Mouse (Mus musculus) spleen, embryonic (tissue): ENCODE data around the gene Bcar1.

ENCODE experiments used
- CTCF ChIA-PET: fragments of 350-600 bp; sonication (Branson Sonifier 250); formaldehyde crosslinking; loops from one replicate; lab custom pipeline; 2022; lab: Charles Lee

The Bcar1 gene

DNA sequence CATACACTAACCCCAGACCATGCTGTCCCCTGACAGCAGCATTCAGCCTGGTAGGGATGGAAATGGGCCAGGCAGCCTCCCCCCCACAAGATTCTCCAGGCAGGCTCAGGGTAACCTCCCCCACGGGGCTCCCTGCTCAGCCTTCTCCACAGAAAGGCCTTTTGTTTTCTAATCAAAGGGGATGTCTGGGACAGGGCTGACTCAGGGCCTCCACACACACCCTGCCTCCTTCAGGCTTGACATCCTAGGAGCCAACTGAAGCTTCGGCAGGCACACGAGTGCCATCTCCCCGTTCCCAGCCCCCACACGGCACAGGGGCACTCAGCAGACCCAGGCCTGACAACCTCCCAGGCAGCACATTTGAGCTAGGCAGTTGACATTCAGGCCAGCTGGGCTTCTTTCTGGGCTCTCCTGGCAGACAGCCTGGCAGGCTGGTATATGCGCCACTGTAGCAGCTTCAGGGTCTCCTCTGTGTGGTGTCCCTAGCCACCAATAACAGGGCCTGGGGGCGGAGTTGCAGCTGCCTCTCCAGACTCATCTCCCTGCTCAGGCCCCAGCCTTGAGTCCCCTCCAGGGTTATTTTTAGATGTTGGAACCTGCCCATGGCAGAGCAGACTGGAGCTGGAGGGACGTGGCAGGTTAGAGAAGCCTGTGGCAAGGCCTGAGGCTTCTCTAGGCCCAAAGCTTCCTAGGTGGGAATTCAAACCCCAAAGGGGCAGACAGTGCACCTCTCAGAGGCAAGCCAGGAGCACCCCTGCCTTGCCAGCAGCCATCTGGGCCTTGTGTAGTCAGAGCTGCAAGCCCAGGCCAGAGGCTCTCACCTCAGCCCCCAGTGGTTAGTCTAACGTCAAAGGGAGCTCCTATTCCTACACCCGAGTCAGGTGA, 26.8 kb downstream of the Bcar1 start:
- CTCF ChIA-PET = no interaction called here

DNA sequence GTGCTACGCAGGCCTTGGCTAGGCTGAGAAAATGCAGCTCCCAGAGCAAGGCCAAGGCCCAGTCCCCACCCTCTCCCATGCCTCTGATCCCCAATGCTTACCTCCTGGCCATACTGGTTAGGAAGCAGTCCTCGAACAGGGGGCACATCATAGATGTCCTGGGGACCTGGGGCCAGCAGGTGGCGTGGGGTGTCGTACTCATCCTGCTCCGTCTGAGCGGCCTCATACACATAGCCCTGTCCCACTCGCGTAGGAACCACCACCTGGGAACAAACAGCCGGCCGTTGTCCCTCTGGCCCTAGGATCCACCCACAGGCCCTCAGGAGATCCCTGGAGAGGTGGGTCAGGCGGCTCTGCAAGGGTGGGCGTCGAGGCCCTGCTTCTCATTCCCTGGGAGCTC, 28.1 kb downstream of the Bcar1 start:
- CTCF ChIA-PET = interaction anchor here (0.6 kb wide), 1 partner anchor 1924 kb away, joined by 4 read pairs; no protein-coding TSS in a partner anchor

DNA sequence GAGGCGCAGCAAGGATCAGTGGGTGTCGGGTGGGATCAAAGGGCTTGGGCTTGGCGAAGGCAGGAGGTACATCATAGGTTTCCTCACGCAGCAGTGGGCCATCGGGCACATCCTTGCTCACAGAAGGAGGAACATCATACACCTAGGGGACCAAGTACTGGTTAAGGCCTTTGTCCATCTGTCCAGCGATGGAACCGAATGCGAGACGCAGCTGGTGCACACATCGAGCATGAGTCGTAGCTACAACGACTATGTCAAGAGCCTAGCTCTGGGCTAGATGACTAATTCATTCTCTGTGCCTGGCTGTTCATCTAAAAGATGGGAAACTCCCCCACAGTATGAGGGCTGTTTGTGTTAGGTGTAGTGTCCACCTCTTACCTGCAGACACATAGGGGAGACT, 29.3 kb downstream of the Bcar1 start:
- CTCF ChIA-PET = no interaction called here

GRCm38 (mm10) chr8:111713817-111714216, 29.8 kb downstream of the Bcar1 start:
- CTCF ChIA-PET = no interaction called here

DNA sequence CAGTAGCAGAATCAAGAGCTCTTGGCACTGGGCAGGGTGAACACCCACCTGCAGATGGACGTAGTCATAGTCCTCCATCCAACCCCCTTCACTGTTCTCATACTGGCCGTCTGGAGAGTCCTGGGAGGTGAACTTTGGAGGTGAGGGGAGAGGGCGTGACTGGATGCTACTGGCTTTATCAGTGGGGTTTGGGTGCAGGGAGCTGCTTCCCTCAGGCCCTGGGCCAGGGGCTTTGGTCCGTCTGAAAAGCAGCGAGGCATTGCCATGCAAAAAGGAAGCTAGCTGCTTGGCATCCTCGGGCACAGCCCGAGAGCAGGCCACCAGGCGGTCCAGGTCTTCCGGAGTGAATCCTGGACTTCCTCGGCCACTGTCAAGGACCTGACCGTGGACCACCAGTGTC, 30.3 kb downstream of the Bcar1 start:
- CTCF ChIA-PET = no interaction called here

- CTCF ChIA-PET = no interaction called here
These were observed 31.0 kb downstream of the Bcar1 start for GRCm38 (mm10) chr8:111712588-111712987.

DNA sequence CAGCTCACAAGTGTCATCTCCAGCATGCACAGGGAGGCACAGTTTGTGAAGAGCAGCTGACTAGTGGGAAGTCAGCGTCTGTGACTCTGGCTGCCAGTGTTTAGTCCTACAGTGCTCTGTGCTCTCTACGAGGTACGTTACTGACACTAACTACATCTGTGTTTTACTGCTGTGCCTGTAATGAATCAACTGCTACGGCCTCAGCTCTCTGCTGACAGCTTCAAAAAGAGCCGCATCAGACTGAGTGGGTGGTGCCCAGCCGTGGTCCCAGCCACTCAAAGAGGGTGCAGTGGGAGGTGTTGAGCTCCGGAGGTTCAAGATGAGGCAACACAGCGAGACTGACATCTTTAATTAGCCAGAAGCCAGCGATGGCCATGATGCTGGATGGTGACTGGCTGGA, 31.5 kb downstream of the Bcar1 start:
- CTCF ChIA-PET = interaction anchor here (0.6 kb wide), 1 partner anchor 110 kb away, joined by 3 read pairs; no protein-coding TSS in a partner anchor

DNA sequence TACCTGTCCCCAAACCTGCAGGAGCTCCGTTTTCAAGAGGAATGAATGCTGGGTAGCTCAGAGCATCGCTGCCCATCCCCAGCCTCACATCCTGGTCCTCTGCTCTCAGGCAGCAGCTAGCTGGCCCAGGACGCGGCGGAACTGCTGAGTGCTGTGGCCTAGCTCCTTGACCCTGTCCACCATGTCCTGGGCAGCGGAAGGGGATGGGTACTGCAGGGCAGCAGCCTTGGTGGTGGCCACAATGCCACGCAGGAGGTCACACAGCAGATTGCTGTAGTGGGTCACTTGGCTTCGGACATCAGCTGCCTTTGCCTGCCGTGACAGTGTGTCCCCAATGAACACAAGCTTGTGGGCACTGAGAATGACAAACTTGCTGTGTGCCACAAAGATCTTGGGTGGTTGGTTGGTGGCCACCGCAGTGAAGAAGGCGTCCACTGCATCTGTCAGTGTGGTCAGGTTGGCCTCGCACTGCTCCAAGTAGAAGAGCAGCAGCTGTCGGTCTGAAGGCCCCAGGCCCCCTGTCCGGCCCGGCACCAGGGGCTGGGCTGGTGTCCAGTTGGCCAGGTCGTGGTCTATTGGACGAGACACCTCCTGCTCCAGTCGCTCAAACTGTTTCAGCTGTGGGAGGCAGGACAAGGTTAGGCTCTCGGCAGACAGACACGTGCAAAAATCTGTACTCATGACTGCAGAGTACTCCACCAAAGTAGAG, 32.7 kb downstream of the Bcar1 start:
- CTCF ChIA-PET = no interaction called here

- CTCF ChIA-PET = no interaction called here
These were observed 34.4 kb downstream of the Bcar1 start for GRCm38 (mm10) chr8:111709223-111709622.

DNA sequence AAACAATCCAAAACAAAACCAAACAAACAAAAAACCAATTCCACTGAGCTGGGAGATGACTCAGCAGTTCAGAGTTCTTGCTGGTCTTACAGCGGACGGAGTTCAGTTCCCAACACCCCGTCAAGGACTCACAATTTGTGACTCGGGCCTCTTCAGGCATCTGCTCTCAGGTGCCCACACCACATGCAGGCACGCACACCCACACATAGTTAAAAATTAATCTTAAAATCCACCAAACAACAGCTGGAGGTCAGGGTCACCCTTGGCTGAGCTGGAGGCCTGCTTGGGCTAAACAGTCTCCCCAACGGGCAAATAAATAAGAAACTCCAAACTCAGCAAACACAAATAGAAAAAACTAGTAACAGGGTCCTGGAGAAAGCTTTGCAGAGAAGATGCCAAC, 35.3 kb downstream of the Bcar1 start:
- CTCF ChIA-PET = no interaction called here

GRCm38 (mm10) chr8:111705699-111706098, 37.9 kb downstream of the Bcar1 start:
- CTCF ChIA-PET = no interaction called here

GRCm38 (mm10) chr8:111705222-111705621, 38.4 kb downstream of the Bcar1 start:
- CTCF ChIA-PET = no interaction called here

- CTCF ChIA-PET = no interaction called here
These were observed 39.0 kb downstream of the Bcar1 start for GRCm38 (mm10) chr8:111704585-111704984.

DNA sequence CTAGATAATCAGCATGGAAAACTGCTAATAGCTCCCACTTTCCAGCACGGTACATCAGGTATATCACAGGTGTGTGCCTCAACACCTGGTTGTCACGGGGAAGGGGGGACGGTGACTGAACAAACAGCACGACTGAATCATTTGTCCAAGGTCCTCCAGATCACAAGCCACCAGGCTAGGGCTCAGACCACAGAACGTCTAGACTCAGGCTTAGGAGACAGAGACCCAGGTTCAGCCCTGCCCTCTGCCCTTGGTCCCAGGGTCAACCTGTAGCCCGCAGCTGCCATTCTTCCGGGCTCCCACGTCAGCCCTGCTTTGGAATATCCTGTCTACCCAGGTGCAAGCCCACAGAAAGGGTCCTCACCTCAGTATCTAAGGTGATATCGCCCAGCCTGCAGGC, 42.2 kb downstream of the Bcar1 start:
- CTCF ChIA-PET = no interaction called here

DNA sequence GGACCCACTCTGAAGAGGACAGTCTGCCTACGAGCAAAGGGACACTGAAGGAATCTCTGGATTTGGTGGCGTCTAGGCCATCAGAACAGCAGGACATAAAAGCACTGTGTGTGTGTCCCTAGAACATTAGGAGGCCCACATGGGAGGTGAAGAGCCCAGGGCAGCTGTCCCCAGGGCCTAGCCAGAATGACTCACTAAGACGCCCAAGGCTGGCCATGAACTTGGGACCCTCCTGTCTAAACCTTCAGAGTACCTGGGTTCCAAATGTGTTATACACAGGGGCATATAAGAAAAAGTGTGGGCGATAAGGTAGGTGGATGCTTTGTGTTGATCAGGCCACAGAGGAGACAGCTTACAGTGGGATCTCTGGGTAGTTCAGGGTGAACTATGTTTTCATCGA, 42.9 kb downstream of the Bcar1 start:
- CTCF ChIA-PET = no interaction called here

- CTCF ChIA-PET = no interaction called here
These were observed 43.4 kb downstream of the Bcar1 start for GRCm38 (mm10) chr8:111700201-111700600.

DNA sequence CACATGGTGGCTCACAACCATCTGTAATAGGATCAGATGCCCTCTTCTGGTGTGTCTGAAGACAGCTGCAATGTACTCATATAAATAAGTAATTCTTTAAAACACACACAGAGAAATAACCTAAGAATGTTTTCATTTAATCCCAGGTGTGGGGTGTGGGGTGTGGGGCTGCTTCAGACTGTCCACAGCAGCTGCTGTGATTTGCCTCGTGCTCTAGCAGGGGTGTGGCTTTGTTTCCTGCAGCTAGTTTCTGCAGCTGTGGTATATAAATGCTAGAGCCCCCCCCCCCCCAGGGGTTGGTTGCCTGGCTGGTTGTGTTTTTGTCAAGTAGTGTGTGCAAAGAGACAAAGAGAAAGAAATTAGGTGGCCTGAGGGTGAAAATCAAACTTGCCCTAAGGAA, 44.6 kb downstream of the Bcar1 start:
- CTCF ChIA-PET = no interaction called here

- CTCF ChIA-PET = interaction anchor here (0.6 kb wide), 1 partner anchor 128 kb away, joined by 3 read pairs; no protein-coding TSS in a partner anchor
These were observed 46.0 kb downstream of the Bcar1 start for GRCm38 (mm10) chr8:111697655-111698054.

DNA sequence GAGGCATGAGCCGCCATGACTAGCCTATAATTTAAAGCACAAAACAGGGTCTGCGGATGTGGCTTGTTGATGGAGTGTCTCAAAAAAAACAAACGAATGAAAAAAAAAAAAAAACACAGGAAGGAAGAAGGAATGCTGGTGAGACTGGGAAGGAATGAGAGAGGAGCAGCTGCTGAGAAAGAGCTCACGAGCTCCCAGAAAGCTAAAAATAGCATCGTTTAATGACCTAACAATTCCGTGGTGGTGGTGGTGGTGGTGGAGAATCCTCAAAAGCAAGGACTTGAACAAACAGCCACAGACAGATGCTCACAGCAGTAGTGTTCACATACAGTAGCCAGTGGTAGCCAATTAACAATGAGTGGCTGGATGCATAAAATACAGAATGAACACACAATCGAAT, 48.2 kb downstream of the Bcar1 start:
- CTCF ChIA-PET = no interaction called here

DNA sequence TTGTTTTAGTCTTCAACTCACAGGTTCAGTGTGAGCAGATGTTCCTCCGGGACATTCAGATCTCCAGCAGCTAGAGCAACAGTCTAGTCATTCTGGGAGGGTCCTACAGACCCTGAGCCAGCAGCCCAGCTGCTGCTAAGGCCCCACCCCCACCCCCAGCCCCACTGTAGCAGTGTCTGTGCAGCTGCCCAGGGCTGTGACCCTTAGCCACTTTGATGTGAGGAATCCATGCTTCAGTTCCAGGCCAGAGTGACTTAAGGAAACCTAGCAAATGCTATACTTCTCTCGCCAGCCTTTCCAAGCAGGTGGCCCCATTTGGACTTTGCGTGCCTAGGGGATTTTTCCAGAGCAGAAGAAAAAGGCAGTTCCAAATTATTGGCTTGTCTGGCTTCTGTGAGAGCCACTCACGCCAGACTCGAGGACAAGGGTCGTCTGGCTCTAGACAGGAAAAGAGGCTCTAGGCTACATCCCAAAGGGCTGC, 50.3 kb downstream of the Bcar1 start:
- CTCF ChIA-PET = no interaction called here

GRCm38 (mm10) chr8:111690960-111691445, 52.6 kb downstream of the Bcar1 start, which contains the start of gene Ctrb1:
Ctrb1 (minus strand) TSS chr8:111691010.
- CTCF ChIA-PET = no interaction called here

DNA sequence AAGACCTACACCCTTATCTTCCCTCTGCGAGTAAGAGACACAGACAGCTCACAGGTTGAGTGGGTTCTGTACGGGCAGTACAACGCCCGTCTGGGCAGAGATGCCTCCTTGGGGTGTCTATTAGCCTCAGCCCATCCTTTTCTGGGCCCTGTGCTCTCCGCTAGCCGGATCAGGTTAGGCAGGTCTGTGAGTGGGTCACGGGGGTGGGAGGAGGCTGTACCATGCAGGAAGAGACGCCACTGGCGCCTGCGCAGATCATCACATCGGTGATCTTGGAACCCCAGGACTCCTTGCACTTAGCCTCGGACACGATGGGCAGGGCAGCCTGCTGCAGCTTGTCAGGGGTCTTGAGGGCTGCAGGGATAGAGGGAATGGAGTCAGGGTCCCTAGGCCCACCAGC, 56.7 kb downstream of the Bcar1 start:
- CTCF ChIA-PET = no interaction called here
